Mouse (Mus musculus) mesoderm, embryonic 11.5 days (tissue): Measurements from ENCODE around the gene Fbxl22.
A peak's percentile ranks its signal among the peaks of the same experiment; 100 is the strongest.

Source experiments
- DNase-seq: peaks from one replicate; pipeline ENCODE4 v3.0.0-alpha.2; 2012; ENCODE audit warnings: low read depth, low spot score

Gene Fbxl22

DNA sequence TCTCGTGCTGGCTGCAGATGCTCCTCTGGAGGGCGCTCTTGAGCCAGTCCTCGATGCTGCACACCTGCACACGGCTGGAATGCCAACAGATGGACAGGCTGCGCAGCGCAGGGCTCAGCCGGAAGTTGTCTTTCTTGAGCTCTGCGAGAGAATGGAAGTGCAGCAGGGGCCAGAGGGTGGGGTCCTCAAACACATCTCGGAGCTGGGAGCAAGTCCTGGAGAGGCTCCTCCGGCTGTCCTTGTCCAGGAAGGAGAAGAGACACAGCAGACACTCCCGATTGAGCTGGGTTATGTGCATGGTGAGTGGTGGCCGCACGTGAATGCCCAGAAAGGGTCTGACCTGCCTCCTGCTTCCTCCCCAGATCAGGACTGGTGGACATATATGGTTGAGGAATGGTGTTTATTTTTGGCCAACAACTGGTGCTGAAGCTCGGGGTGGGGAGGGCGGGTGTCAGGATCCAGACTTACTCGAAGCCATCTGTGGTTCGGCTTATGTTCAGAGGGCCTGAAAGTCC is at the start of gene Fbxl22:
Gene Fbxl22, minus strand, starts transcription at position 338 of the 515 bp plus-strand sequence.
- no peak for DNase-seq

- DNase-seq = no peak
Measured at GRCm38 (mm10) chr9:66562215-66562614, 47.8 kb upstream of the Fbxl22 start.

DNA sequence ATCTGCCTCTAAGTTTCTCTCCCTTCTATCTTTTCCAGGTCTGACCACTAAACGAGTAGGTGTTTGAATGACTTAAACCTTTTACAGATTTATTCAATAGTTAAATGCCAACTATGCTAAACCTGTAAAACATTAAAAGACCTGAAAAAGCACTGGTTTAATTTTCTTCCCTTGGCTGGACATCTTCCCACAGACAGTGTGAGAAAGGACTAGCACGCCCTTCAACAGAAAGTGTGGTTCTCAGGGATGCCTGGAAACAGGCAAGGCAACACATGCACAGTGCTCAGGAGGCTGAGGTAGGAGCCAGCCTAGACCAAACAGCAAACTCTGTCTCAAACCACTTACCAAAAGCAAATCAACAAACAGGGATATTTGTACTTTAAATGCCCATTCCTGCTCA is 47.1 kb upstream of the Fbxl22 start:
- DNase-seq = no peak

GRCm38 (mm10) chr9:66560728-66561127 is 46.3 kb upstream of the Fbxl22 start:
- DNase-seq = no peak

DNA sequence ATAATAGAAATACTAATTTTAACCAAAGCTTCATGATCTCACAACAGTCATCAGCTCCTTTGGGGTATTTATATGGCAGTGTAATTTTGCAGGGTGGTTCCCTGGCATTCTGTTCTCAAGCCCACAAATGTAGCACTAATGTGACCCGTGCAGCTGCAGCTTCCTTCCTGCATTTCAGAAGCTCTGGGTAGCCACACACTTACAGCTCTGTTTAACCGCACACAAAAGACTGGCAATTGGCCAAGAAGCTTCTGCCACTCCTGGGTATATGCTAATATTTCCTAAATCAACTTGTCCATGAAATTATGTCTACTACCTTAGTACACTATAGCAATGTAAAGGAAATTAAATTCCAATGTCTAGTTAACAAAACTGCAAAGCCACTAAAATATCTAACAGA is 45.9 kb upstream of the Fbxl22 start:
- peak; percentile 9 for DNase-seq

GRCm38 (mm10) chr9:66558971-66559370 is 44.6 kb upstream of the Fbxl22 start:
- DNase-seq = no peak

DNA sequence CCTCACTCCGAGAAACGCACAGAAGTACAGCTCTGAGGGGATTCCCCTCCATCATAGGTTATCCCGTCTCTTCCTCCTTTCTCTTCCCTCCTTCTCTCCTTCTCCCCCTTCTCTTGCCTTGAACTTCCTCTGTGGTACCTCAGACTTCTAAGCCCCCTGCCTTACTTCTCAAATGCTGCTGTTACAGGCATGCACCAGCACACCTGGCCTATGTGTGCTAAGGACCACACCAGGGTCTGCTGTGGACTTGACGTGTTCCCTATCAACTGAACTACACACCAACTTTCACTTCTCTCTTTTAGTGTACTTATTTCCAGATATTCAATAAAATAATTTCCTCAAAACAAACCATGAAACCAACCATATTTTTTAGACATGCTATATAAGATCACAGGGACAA is 28.4 kb upstream of the Fbxl22 start:
- DNase-seq = no peak

DNA sequence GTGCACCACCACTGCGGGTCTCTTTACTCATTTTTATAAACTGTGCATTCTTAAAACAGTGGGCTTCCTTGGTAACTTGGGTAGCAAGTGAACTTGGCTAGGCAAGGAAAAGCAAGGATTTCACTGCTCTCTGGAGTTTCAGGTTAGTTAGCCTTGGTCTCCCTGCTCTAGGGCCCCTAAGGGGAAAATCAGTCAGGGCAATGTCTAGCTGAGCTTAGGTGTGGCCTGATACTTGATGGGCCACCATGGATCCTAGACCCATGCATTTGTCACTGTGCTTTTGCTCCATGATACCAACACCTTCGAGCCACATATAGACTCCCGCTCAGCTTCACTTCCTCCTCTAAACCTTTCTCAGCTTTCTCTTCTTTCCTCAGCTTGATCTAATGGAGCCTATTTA is 7.2 kb upstream of the Fbxl22 start:
- no peak for DNase-seq

GRCm38 (mm10) chr9:66520299-66520698 is 5.9 kb upstream of the Fbxl22 start:
- no peak for DNase-seq

DNA sequence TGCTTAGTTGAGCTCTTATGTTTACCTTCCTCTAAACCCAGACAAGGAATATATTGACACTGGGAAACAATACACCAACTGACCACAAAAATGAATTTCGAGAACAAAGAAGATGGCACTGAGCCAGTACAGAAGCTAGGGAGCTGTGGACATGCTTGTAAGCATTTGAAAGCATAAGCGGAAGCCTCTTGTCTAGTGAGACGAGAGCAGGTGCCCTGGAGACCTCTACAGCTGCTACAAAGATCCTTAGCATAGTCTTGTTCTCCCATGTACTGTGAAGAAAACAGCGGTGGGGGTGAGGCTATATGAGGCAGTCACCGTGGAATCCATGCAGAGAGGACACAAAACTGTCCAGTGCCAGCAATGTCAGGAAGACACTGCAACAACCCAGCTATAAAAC is 4.5 kb upstream of the Fbxl22 start:
- no peak for DNase-seq

DNA sequence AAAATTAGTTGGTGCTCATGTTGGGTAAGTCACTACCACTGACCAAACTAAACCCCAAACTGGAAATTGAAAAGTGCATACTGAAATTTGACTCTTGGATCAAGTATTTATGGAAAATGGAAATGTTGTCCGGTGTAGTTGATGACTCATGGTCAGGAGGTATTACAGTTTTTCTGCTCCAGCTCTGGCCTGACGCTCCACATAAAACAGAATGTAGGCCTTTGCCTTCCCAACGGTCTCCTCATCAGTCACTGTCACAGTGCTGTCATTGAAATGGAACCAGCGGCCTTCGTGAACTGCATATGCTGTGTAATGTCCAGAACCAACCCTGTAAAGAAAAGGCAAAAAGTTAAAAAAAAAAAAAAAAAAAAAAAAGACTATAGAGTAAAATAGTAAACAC is 3.9 kb upstream of the Fbxl22 start:
- no peak for DNase-seq

GRCm38 (mm10) chr9:66517746-66518145 is 3.4 kb upstream of the Fbxl22 start:
- no peak for DNase-seq

- no peak for DNase-seq
Measured at GRCm38 (mm10) chr9:66516296-66516940, 2.0 kb upstream of the Fbxl22 start.

DNA sequence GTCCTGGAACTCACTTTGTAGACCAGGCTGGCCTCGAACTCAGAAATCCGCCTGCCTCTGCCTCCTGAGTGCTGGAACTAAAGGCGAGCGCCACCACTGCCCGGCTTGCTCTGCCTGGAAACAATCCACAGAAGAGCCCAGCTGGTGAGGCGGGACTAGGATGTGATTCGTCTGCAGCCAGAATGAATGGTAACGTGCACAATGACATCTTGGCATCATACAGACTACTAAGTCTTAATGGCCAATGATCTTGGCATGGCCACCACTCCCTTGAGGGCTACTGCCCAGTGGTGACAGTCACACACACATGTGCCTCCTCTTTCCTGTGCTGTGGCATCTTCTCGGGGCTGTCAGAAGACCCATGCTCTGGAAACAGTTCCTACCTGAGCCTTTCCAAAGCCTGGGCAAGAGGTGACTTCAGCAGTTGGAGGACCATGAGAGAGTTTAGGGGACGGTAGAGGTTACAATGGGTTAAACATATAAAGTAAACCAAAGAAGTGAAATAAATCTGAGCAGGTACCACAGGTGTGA is 1.4 kb upstream of the Fbxl22 start:
- DNase-seq = no peak

DNA sequence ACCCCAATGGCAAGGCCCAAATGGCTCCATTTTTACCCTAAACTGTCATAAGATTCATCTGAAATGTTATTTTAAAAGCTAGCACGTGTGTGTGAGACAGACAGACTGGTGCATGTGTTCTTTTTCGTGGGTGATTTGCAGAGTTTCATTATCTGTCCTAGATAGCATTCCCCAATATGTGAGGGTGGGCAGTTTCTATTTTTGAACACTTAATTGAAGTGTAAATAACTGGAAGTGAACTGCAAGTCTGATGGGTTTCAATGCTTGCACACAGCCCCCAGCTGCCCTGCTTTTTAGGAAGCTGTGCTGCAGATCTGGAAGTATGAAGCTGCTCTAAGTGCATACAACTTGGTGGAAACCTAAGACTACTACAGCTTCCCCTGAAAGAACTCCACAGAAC is 722 bp upstream of the Fbxl22 start:
- DNase-seq = no peak

DNA sequence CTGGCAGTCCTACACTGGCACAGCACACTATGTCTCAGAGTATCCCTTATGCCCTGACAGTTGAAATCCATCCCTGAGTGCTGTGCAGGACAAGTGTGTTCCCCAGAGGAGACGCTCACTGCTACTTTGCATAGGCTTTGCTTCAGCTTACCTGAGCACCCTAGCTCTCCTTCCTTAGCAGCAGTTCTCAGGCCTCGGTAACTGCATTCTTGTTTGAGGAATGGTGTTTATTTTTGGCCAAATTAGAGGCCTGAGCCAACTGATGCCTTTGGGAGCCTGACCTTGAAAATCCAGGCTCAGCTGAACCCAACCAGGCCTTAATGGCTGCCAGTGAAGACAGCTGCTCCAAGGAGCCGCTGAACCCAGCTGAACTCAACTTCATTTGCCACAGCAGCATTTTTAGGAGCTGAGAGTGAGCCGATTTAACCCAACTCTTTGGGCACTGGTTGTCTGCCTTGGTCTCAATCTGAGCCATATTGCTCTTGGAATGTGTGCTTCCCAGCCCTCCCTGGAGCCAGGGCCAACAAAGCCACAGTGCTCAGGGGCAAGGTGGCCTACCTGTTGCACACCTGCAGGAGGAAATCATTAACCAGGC is 635 bp downstream of the Fbxl22 start:
- no peak for DNase-seq

- DNase-seq = no peak
Measured at GRCm38 (mm10) chr9:66513150-66513549, 1.2 kb downstream of the Fbxl22 start.

GRCm38 (mm10) chr9:66512351-66512671 is 2.1 kb downstream of the Fbxl22 start:
- peak; percentile 90 for DNase-seq

DNA sequence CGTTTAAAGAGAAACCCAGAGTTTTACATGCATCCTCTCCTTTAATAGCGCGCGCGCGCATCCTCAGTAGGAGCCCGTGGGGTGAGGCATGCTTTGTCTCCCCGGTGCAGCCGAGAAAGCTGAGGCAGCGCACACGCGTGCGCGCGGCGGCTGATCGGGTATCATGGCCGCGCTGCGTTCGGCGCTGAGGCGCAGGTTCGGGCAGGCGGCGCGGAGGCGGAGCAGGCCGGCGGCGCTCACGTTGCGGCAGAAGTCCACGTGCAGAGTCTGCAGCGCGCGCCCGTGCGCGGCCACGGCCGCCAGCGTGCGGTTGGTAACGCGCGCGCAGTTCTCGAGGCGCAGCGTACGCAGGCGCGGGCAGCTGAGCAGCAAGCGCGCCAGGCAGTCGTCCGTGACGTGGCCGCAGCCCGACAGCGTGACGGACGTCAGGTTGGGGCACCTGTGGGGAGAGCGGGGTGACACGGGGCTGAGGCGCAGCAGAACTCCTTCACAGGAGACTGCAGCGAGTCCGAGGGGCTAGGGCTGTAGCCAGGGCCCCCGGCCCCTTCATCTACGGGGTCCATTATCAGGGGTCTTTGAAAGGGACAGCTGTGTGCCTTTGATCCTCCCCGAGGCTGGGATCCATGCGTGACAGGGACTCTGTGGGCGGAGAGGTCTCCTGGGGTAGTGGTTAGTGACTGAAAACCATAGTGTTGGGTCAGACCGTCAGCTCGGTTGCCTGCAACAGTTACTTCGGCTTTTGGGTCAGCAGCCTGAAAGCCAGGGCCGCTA is 2.6 kb downstream of the Fbxl22 start:
- DNase-seq = peak; percentile 96

- no peak for DNase-seq
Measured at GRCm38 (mm10) chr9:66510944-66511343, 3.4 kb downstream of the Fbxl22 start.

DNA sequence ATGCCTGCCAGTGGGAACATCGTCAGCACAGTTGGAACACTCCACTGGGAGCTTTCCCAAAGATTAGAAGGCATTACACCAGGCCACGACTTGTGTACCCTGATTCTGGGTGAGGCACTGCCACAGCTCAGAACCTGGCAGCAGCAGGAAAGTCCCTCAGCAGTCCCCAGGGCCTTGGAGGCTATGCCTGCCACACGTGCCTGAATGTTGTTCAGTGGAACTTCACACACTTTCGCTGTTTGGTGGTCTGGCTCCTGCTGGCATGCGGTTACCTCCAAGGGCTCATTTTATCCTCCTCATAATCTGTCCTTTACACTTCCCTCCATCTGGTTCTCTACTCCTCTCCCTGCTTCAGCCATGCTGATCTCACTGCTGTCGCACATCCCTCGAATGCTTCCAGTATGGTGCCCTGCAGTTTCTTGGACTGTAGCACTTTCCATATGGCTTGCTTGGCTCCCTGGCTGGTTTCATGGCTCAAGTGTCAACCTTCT is 4.0 kb downstream of the Fbxl22 start:
- no peak for DNase-seq

DNA sequence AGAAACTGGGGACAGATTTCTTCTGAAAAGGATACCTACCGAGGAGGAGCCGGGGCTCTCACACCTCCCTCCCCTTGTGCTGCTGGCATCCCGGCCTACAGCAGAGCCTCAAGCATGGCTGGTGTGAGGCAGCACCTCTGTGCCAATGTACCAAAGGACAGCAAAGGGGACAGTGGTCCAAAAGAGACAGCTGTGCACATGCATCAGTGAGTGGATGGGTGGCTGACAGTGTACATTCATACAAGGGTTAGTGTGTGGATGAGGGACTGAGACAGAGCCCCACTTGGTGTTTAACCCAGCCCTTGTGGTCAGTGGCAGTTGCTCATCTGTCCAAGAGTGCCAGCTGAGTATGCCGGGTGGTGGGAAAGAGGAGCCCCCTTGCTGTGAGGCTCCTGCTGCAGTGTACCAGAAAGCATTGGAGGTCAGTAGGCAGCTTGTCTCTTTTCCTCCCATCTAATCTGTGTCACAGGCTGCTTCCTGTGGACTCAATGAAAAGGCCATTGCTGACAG is 5.4 kb downstream of the Fbxl22 start:
- no peak for DNase-seq
